Mouse (Mus musculus) liver, postnatal 0 days (tissue): ENCODE measurements at regions not wholly inside any gene's neighbourhood (a gene's known extent, or its start where the extent isn't known, plus 50 kb on each side); places are given as distances from the start of the nearest gene placed in this dataset.

Source experiments
- CTCF ChIP-seq: sonication (generic); IDR thresholded peaks from 2 replicates; pipeline ENCODE4 v1.5.1; 2016; ENCODE audit warnings: antibody characterized with exemption, low read depth
- EP300 ChIP-seq: IDR thresholded peaks from 2 replicates; pipeline ENCODE4 v1.6.1; 2016; ENCODE audit warnings: antibody characterized with exemption, low read depth, mild to moderate bottlenecking

DNA sequence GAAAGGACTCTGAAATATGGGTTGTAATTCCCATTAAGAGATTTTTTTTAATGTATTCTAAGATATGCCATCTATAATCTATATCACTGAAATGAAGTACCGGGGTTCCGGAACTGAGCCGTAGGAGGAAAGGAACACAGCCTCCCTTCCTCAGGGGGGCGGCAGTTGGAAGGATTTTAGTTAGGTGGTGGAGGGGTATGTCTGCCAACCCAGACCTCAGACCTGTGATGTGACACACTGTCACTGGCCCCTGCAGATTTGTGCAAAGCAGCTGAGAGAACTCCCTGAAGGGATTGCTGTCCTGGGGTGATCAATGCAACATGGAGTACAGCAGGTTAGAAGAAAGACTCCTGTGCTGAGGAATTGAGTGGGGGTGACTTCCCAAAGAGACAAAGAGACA lies 470.2 kb upstream of the Gulo start:
- TF ChIP-seq CTCF (no peak), EP300 (no peak)
